Mouse (Mus musculus) spleen, embryonic (tissue): Measurements from ENCODE around the gene Sema4a.

Experiments used
- CTCF ChIA-PET: fragments of 350-600 bp; sonication (Branson Sonifier 250); formaldehyde crosslinking; loops from one replicate; lab custom pipeline; 2022; lab: Charles Lee

Sema4a gene

GRCm38 (mm10) chr3:88493706-88494582 lies 33.0 kb upstream of the Sema4a start:
- CTCF ChIA-PET = interaction anchor here (0.7 kb wide), 1 partner anchor 13 kb away, joined by 3 read pairs; no protein-coding TSS in a partner anchor

- CTCF ChIA-PET = interaction anchor here (1.6 to 2.2 kb wide), 2 partner anchors 34 to 38 kb away, joined by 6 to 7 read pairs; no protein-coding TSS in a partner anchor
Observed at GRCm38 (mm10) chr3:88487396-88487795, 26.4 kb upstream of the Sema4a start.

GRCm38 (mm10) chr3:88486887-88487286 lies 25.9 kb upstream of the Sema4a start:
- CTCF ChIA-PET = interaction anchor here (0.6 to 2.2 kb wide), 3 partner anchors 35 to 41 kb away, joined by 4 to 10 read pairs (median 7); no protein-coding TSS in a partner anchor

GRCm38 (mm10) chr3:88486043-88486442 lies 25.1 kb upstream of the Sema4a start:
- CTCF ChIA-PET = interaction anchor here (1.2 kb wide), 1 partner anchor 39 kb away, joined by 4 read pairs; no protein-coding TSS in a partner anchor

GRCm38 (mm10) chr3:88484597-88485316 lies 23.8 kb upstream of the Sema4a start:
- CTCF ChIA-PET = interaction anchor here (0.6 to 1.9 kb wide), 2 partner anchors 40 to 42 kb away, joined by 3 to 4 read pairs; no protein-coding TSS in a partner anchor

GRCm38 (mm10) chr3:88483621-88484020 lies 22.6 kb upstream of the Sema4a start:
- CTCF ChIA-PET = interaction anchor here (0.6 to 1.9 kb wide), 7 partner anchors 27 to 137 kb away, joined by 3 to 12 read pairs (median 4); no protein-coding TSS in a partner anchor

GRCm38 (mm10) chr3:88483141-88483540 lies 22.2 kb upstream of the Sema4a start:
- CTCF ChIA-PET = interaction anchor here (0.5 to 1.9 kb wide), 8 partner anchors 28 to 137 kb away, joined by 3 to 12 read pairs (median 4); no protein-coding TSS in a partner anchor

GRCm38 (mm10) chr3:88482336-88482735 lies 21.4 kb upstream of the Sema4a start:
- CTCF ChIA-PET = interaction anchor here (1.6 kb wide), 1 partner anchor 40 kb away, joined by 12 read pairs; no protein-coding TSS in a partner anchor

GRCm38 (mm10) chr3:88481372-88482040 lies 20.5 kb upstream of the Sema4a start:
- CTCF ChIA-PET = no interaction called here

GRCm38 (mm10) chr3:88480679-88481078 lies 19.7 kb upstream of the Sema4a start:
- CTCF ChIA-PET = interaction anchor here (0.7 to 0.9 kb wide), 3 partner anchors 10 to 73 kb away, joined by 3 read pairs; no protein-coding TSS in a partner anchor

- CTCF ChIA-PET = interaction anchor here (0.9 kb wide), 1 partner anchor 46 kb away, joined by 3 read pairs; no protein-coding TSS in a partner anchor
Observed at GRCm38 (mm10) chr3:88479828-88480227, 18.8 kb upstream of the Sema4a start.

- CTCF ChIA-PET = no interaction called here
Observed at GRCm38 (mm10) chr3:88479163-88479562, 18.2 kb upstream of the Sema4a start.

GRCm38 (mm10) chr3:88477735-88478134 lies 16.8 kb upstream of the Sema4a start:
- CTCF ChIA-PET = interaction anchor here (0.7 to 1.2 kb wide), 2 partner anchors 41 to 48 kb away, joined by 3 to 7 read pairs; no protein-coding TSS in a partner anchor

- CTCF ChIA-PET = no interaction called here
Observed at GRCm38 (mm10) chr3:88476403-88476802, 15.4 kb upstream of the Sema4a start.

- CTCF ChIA-PET = interaction anchor here (0.6 to 1.1 kb wide), 2 partner anchors 34 to 482 kb away, joined by 3 to 5 read pairs; no protein-coding TSS in a partner anchor
Observed at GRCm38 (mm10) chr3:88473571-88473970, 12.6 kb upstream of the Sema4a start.

- CTCF ChIA-PET = interaction anchor here (1.1 kb wide), 1 partner anchor 34 kb away, joined by 3 read pairs; no protein-coding TSS in a partner anchor
Observed at GRCm38 (mm10) chr3:88473020-88473419, 12.0 kb upstream of the Sema4a start.

- CTCF ChIA-PET = no interaction called here
Observed at GRCm38 (mm10) chr3:88470943-88471479, 10.0 kb upstream of the Sema4a start.

- CTCF ChIA-PET = no interaction called here
Observed at GRCm38 (mm10) chr3:88469466-88469865, 8.5 kb upstream of the Sema4a start.

- CTCF ChIA-PET = interaction anchor here (1.2 to 2.0 kb wide), 2 partner anchors 27 to 30 kb away, joined by 3 to 5 read pairs; no protein-coding TSS in a partner anchor
Observed at GRCm38 (mm10) chr3:88467116-88467824, 6.3 kb upstream of the Sema4a start.
